Mouse (Mus musculus) erythroblast, adult 5-6 weeks (primary cell): ENCODE data around the gene Ahsa2. TPM values are rescaled to one million over a fixed set of nuclear protein-coding genes. Genes with fewer than 3 reads are reported as not detected.
"Not testable (repeated sequence)": the region's sequence is repeated elsewhere in the genome, so short reads cannot be mapped to it uniquely, and the experiment has no call there.

Experiments used
- ATAC-seq: replicated peaks from 2 replicates; pipeline ENCODE4 v1.8.0; 2016; ENCODE audit warnings: moderate number of reproducible peaks, mild to moderate bottlenecking, moderate TSS enrichment, inconsistent platforms; ENCODE audit not compliant: poor library complexity, low FRiP score, severe bottlenecking
- total RNA-seq, 2 experiments: library from RNA; stranded (forward) in 1 of 2; stranded (reverse) in 1 of 2; fragments of 150-400 nt in 1 of 2; fragments of 200-764, 138-1000 nt in 1 of 2; gene quantifications; 2 replicates each; pipeline versions ENCODE4 v1.2.3 to v1.2.4; 2015 to 2017; ENCODE audit warnings: low replicate concordance in 2 of 2

Ahsa2 gene
- total RNA-seq (2015; ENCODE audit: low replicate concordance), result 9.2 and 16.1 TPM in 2 replicates
- 12.9 and 15.8 TPM in 2 replicates for total RNA-seq (2017; ENCODE audit: low replicate concordance)

DNA sequence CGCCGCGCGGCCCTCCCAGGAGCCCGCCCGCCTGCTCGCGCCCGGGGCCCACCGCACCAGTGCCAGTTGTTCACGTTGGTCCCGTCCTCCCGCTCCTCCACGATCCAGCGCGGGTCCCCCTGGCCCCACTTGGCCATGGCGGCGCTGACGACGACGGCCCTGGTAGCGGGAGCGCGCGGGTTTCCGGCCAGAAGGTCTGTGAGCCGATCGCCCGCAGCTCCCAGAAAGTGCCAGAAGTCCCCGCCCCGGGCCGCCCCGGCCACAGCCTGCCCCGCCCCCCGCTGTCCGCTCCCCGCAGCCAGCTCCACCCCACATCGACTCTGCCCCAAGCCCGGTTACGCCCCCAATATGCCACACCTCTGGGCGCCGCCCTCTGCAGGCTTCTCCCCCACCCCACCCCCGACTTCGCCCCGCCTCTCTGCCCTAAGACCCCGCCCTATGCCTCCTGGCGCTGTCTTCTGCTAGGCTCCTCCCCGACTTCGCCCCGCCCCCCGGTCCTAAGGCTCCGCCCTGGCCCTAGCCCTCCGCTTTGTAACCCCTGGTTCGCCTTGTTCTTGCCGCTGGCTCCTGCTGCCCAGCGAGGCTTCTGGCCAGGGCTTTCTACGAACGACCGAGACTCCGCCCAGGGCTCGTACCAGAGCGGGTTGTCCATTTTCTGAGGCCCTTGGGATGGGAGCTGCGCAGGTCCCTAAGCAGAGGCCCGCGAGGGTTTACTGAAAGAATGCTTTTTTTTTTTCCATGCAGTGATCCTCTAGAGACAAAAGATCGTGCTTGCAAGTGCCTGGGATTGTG lies at the start of gene Ahsa2:
Ahsa2 (minus strand) TSS at position 313 of the 792 bp plus-strand sequence.
- peak; percentile 93 for ATAC-seq

- ATAC-seq, result no peak
Measured at GRCm38 (mm10) chr11:23537446-23537845, 39.6 kb upstream of the Ahsa2 start.

- ATAC-seq, result no peak
Measured at GRCm38 (mm10) chr11:23520473-23521205, 22.8 kb upstream of the Ahsa2 start, which contains the start of gene 1700093K21Rik. Gene 1700093K21Rik (minus strand): TSS chr11:23521155.

GRCm38 (mm10) chr11:23518981-23519380 lies 21.2 kb upstream of the Ahsa2 start:
- ATAC-seq, result no peak

GRCm38 (mm10) chr11:23515315-23515714 lies 17.5 kb upstream of the Ahsa2 start:
- ATAC-seq, result no peak

DNA sequence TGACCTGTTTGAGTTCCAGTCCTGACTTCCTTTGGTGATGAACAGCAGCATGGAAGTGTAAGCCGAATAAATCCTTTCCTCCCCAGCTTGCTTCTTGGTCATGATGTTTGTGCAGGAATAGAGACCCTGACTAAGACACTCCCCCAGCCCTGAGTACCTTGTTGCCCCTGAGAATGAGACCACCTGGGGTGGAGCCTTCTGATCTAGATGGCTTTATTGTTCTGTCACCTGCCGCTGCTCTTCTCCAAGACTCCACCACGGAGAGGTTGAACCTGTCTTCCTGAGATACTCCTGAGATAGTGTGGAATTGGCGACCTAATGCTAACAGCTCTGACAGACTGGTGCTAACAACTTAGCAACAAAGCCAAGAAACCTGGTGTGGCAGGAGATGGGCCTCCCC lies 17.0 kb upstream of the Ahsa2 start:
- not testable (repeated sequence) for ATAC-seq

GRCm38 (mm10) chr11:23504801-23505200 lies 7.0 kb upstream of the Ahsa2 start:
- not testable (repeated sequence) for ATAC-seq

- ATAC-seq, result no peak
Measured at GRCm38 (mm10) chr11:23498609-23499008, 779 bp upstream of the Ahsa2 start.

- peak; percentile 43 for ATAC-seq
Measured at GRCm38 (mm10) chr11:23497335-23497717, 504 bp downstream of the Ahsa2 start.

DNA sequence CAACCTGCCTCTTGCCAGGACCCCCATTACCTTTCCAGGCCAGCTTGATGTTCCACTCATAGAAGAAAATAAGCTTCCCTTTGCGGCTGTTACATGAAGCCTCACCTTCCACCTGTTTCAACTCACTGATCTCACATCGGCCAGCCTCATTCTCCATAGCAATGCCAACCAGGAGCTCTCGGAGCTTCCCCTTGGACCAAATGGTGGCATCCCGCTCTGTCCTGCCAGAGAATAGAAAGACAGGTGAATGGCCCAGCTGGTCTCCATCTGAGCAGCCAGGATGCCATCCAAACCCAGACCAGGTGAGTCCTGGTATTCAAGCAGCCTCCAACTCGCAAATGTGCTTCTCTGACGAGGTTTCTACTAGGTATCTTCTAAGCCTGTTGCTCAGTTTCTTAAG lies 1.2 kb downstream of the Ahsa2 start:
- ATAC-seq, result no peak

- no peak for ATAC-seq
Measured at GRCm38 (mm10) chr11:23495231-23495630, 2.6 kb downstream of the Ahsa2 start.

DNA sequence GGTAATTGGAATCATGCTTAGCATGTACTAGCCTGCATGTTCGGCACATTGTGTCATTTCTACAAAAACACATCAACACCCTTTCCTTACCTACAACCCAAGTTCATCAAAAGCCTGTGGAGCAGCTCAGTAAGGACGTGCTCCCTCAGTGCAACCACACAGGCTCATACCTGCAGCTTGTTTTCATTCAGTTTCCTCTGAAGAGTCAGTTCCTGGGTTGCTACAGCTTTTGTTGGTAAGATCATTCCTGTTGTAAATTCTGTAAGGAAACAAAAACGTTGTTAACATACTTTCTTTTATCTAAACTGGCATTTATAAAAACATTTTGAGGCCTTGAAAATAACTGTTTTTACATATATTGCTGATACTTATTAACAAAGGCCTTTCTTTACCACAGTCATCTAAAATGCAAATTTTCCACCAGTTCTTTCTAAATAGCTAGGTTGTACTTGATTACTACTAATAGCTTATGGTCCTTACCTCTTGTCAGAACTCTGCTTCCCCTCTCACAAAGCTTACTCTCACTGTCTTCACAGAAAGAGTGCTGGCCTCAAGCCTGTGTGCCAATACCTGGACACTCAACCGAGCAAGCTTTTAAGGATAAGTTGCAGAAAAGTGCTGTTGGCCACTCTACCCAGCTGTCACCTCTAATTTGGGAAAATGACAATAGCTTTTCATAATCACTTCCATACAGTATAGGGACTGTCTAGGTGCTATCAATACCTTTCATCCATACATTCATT lies 5.6 kb downstream of the Ahsa2 start:
- no peak for ATAC-seq

GRCm38 (mm10) chr11:23489955-23490354 lies 7.9 kb downstream of the Ahsa2 start:
- ATAC-seq, result no peak

- not testable (repeated sequence) for ATAC-seq
Measured at GRCm38 (mm10) chr11:23465862-23466261, 32.0 kb downstream of the Ahsa2 start.

Other genes starting within 250 kb of the Ahsa2 start
- gene Xpo1, start 242.0 kb downstream of the Ahsa2 start, total RNA-seq (2015; ENCODE audit: low replicate concordance), result 43.1 and 58.4 TPM in 2 replicates
- gene Xpo1, start 242.0 kb downstream of the Ahsa2 start, total RNA-seq (2017; ENCODE audit: low replicate concordance), result 94.0 and 130 TPM in 2 replicates
- gene Usp34, start 191.1 kb downstream of the Ahsa2 start, total RNA-seq (2015; ENCODE audit: low replicate concordance), result 26.5 and 35.5 TPM in 2 replicates
- gene Usp34, start 191.1 kb downstream of the Ahsa2 start, total RNA-seq (2017; ENCODE audit: low replicate concordance), result 32.8 and 38.6 TPM in 2 replicates
- gene 1700093K21Rik, start 23.1 kb upstream of the Ahsa2 start, total RNA-seq (2015; ENCODE audit: low replicate concordance), result not detected in 2 replicates
- gene 1700093K21Rik, start 23.1 kb upstream of the Ahsa2 start, total RNA-seq (2017; ENCODE audit: low replicate concordance), result not detected in 2 replicates
- gene 0610010F05Rik, start 135.6 kb upstream of the Ahsa2 start, total RNA-seq (2015; ENCODE audit: low replicate concordance), result 4.6 and 23.8 TPM in 2 replicates
- 4.7 and 5.2 TPM in 2 replicates for gene 0610010F05Rik, start 135.6 kb upstream of the Ahsa2 start, total RNA-seq (2017; ENCODE audit: low replicate concordance)
- gene Pus10, start 167.6 kb upstream of the Ahsa2 start, total RNA-seq (2015; ENCODE audit: low replicate concordance), result 7.7 and 16.3 TPM in 2 replicates
- gene Pus10, start 167.6 kb upstream of the Ahsa2 start, total RNA-seq (2017; ENCODE audit: low replicate concordance), result 8.9 and 9.2 TPM in 2 replicates
- gene Pex13, start 167.9 kb upstream of the Ahsa2 start, total RNA-seq (2015; ENCODE audit: low replicate concordance), result 4.2 and 6.9 TPM in 2 replicates
- gene Pex13, start 167.9 kb upstream of the Ahsa2 start, total RNA-seq (2017; ENCODE audit: low replicate concordance), result 2.5 and 2.6 TPM in 2 replicates